Mouse (Mus musculus): ENCODE data around the gene Ncam1.

DNA sequence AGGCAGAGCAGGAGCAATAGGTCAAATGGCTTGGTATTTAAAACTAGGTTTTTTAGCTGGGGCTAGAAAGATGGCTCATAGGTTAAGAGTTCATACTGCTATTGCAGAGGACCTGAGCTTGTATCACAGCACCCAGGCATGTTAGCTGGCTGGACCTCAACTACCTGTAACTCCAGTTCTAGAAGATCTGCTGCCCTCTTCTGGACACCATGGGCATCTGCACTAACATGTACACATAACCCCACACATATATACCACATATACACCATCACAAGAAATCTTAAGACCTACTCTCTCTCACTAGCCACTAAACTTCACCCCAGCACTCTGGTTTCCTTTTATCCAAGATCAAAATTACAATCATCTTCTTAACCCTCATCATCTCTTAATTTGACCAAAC is 131.7 kb downstream of the Ncam1 start:
- TF ChIP-seq CTCF (IDR thresholded peaks at IDR 0.05; ENCODE audit: extremely low read depth, insufficient read depth, insufficient read length, insufficient replicate concordance) (no peak), POLR2A (IDR thresholded peaks at IDR 0.05; ENCODE audit: low read depth, low read length) (no peak)

Measured in spleen, adult 2 months (tissue).